Mouse (Mus musculus) heart, embryonic 13.5 days (tissue): ENCODE data around the gene Sp1. TPM values are rescaled to one million over a fixed set of nuclear protein-coding genes. Genes with fewer than 3 reads are reported as not detected.

Source experiments
- ATAC-seq: fragments of 200-750 bp; cut with Nextera tagmentation; 2 replicates; pipeline ENCODE4 v1.8.0; 2017; ENCODE audit warnings: moderate TSS enrichment; ENCODE audit not compliant: insufficient number of reproducible peaks, low FRiP score, low TSS enrichment; ENCODE audit errors: extremely low read depth
- H3K27ac ChIP-seq: fragments of 300-500 bp; sonication (generic); replicated peaks from 2 replicates; pipeline ENCODE4 v1.5.1; 2015; ENCODE audit warnings: moderate library complexity, mild to moderate bottlenecking, inconsistent platforms
- H3K27me3 ChIP-seq: fragments of 300-500 bp; sonication (generic); replicated peaks from 2 replicates; pipeline ENCODE4 v1.6.1; 2015; ENCODE audit warnings: mild to moderate bottlenecking, inconsistent platforms
- H3K36me3 ChIP-seq: fragments of 300-500 bp; sonication (generic); 2 replicates; pipeline ENCODE4 v1.6.1; 2015; ENCODE audit warnings: mild to moderate bottlenecking, inconsistent platforms
- H3K4me1 ChIP-seq: fragments of 300-500 bp; sonication (generic); 2 replicates; pipeline ENCODE4 v1.6.1; 2015; ENCODE audit warnings: inconsistent platforms
- H3K4me2 ChIP-seq: fragments of 300-500 bp; sonication (generic); 2 replicates; pipeline ENCODE4 v1.6.1; 2015; ENCODE audit warnings: inconsistent platforms, mild to moderate bottlenecking, moderate library complexity
- H3K4me3 ChIP-seq: fragments of 300-500 bp; sonication (generic); 2 replicates; pipeline ENCODE4 v1.5.1; 2015; ENCODE audit warnings: moderate library complexity, mild to moderate bottlenecking, inconsistent platforms
- H3K9ac ChIP-seq: fragments of 300-500 bp; sonication (generic); 2 replicates; pipeline ENCODE4 v1.6.1; 2015; ENCODE audit warnings: inconsistent platforms, mild to moderate bottlenecking, moderate library complexity
- H3K9me3 ChIP-seq: fragments of 300-500 bp; sonication (generic); 2 replicates; pipeline ENCODE4 v1.6.1; 2016; ENCODE audit warnings: inconsistent platforms
- WGBS: fragments of 180-500 bp; shearing (Covaris S2); methylation state at CpG from one replicate; pipeline ENCODE4 v1.1.7; 2015; ENCODE audit warnings: mixed read lengths; 5-methylcytosine and 5-hydroxymethylcytosine counted together
- polyA plus RNA-seq: library from polyadenylated mRNA; unstranded; fragments of >200 nt; fragmentation: Nextera tagmentation; extraction: Ambion mirVana; gene quantifications from 2 replicates; pipeline ENCODE4 v1.2.1, GENCODE M21; 2015

Sp1 gene
- polyA plus RNA-seq, 1 experiment from 2014 or later, result 4.3 TPM

DNA sequence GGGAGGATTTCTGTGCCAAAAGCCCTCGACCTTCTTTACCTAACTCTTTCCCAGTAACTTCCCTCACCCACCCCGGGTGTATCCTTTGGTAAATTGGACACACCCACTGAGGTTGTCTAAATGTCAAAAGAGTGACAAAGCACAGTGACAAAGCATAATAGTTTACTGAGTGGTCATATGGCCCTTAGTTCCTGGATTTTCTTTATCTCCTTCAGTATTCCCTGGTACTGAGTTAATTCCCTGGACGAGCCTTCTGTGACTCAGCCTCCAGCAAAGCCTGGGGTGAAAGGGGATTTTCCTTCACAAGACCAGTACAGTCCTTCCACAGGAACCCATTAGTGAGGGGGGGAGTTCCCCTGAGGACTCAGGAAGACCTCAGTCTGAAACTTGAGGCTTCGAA, 55.0 kb downstream of the Sp1 start:
- H3K9ac ChIP-seq, result peak overlapping the region; percentile 79
- peak overlapping the region; percentile 57 for H3K4me3 ChIP-seq
- peaks cover 26% of the 10 kb centered on the region for H3K4me1 ChIP-seq
- H3K27ac ChIP-seq, result peak overlapping the region; percentile 64
- no peak for ATAC-seq
- 43% methylated on average over 4 of the region's 4 CpGs for WGBS
- peak overlapping the region; percentile 68 for H3K4me2 ChIP-seq
- no peaks in the 10 kb centered on the region for H3K27me3 ChIP-seq
- H3K36me3 ChIP-seq, result peaks cover 24% of the 10 kb centered on the region
- no peaks in the 10 kb centered on the region for H3K9me3 ChIP-seq

DNA sequence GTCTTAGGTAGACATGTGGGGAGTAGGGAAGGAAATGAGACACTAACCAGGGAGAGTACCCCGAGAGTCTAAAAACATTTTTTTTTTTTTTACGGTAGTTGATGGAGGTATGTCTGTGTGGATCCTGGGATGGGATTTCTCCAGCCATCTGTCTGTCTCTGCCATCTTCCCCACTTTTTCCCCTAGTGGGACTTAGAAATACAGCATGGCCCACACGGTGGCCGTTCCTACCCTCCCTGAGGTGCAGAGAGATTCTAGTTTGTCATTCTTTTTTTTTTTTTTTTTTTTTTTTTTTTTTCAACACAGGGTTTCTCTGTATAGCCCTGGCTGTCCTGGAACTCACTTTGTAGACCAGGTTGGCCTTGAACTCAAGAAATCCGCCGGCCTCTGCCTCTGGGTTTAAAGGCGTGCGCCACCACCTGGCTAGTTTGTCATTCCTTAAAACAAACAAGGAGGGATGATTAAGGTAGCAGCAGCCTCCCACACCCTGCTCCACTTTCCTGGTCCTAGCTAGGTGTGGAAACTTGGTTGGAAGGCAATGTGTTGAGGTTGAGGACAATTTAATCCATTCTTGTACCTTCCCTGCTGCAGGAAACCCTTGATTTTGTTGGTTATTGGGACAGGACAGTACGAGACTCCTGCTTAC, 55.6 kb downstream of the Sp1 start:
- peak overlapping the region; percentile 64 for H3K27ac ChIP-seq
- whole genome bisulfite sequencing, result 75% methylated on average over 9 of the region's 9 CpGs
- no peaks in the 10 kb centered on the region for H3K9me3 ChIP-seq
- peaks cover 24% of the 10 kb centered on the region for H3K36me3 ChIP-seq
- H3K4me2 ChIP-seq, result peak overlapping the region; percentile 68
- no peak for ATAC-seq
- peak overlapping the region; percentile 57 for H3K4me3 ChIP-seq
- H3K9ac ChIP-seq, result peak overlapping the region; percentile 79
- H3K4me1 ChIP-seq, result peaks cover 26% of the 10 kb centered on the region
- no peaks in the 10 kb centered on the region for H3K27me3 ChIP-seq

DNA sequence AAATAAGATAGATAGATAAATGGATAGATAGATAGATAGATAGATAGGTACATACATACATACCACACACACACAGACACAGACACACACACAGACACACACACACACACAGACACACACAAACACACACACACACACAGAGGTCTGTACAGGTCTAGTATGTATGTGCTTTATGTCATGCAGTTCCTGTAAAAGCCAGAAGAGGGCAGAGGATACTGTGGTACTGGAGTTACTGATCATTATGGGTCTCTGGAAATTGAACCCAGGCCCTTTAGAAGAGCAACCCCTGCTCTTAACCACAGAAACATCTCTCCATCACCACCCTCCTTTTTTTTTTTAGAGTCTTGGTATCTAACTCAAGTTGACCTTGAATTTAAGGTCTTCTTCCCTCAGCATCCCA, 57.7 kb downstream of the Sp1 start:
- Histone ChIP-seq H3K27me3 (no peaks in the 10 kb centered on the region), H3K4me1 (peaks cover 22% of the 10 kb centered on the region), H3K4me3 (no peak overlapping the region), H3K9ac (no peak overlapping the region), H3K9me3 (no peaks in the 10 kb centered on the region), H3K4me2 (no peak overlapping the region), H3K36me3 (peaks cover 30% of the 10 kb centered on the region), H3K27ac (no peak overlapping the region)
- ATAC-seq, result no peak

GRCm38 (mm10) chr15:102468675-102469370, 62.9 kb downstream of the Sp1 start:
- no peak overlapping the region for H3K4me3 ChIP-seq
- 93% methylated on average over 9 of the region's 9 CpGs for WGBS
- peaks cover 19% of the 10 kb centered on the region for H3K4me1 ChIP-seq
- no peak overlapping the region for H3K9ac ChIP-seq
- ATAC-seq, result no peak
- no peak overlapping the region for H3K4me2 ChIP-seq
- H3K27me3 ChIP-seq, result no peaks in the 10 kb centered on the region
- peaks cover 22% of the 10 kb centered on the region for H3K36me3 ChIP-seq
- no peaks in the 10 kb centered on the region for H3K9me3 ChIP-seq
- no peak overlapping the region for H3K27ac ChIP-seq

GRCm38 (mm10) chr15:102470183-102470604, 64.3 kb downstream of the Sp1 start, which contains the start of gene Pcbp2:
Gene Pcbp2 (plus strand): TSS chr15:102470539.
- WGBS, result under 1% methylated on average over 36 of the region's 40 CpGs
- Histone ChIP-seq H3K36me3 (peaks cover 32% of the 10 kb centered on the region), H3K9me3 (no peaks in the 10 kb centered on the region), H3K4me3 (peak within 1 kb of the TSS; percentile 93), H3K4me1 (peaks cover 19% of the 10 kb centered on the region), H3K27me3 (no peaks in the 10 kb centered on the region), H3K9ac (peak within 1 kb of the TSS; percentile 98), H3K27ac (peak within 1 kb of the TSS; percentile 99), H3K4me2 (peak within 1 kb of the TSS; percentile 79)
- ATAC-seq, result peak; percentile 97

- peak; percentile 58 for ATAC-seq
- peak overlapping the region; percentile 99 for H3K27ac ChIP-seq
- peak overlapping the region; percentile 79 for H3K4me2 ChIP-seq
- H3K36me3 ChIP-seq, result peaks cover 38% of the 10 kb centered on the region
- no peaks in the 10 kb centered on the region for H3K9me3 ChIP-seq
- peak overlapping the region; percentile 93 for H3K4me3 ChIP-seq
- H3K27me3 ChIP-seq, result no peaks in the 10 kb centered on the region
- peaks cover 19% of the 10 kb centered on the region for H3K4me1 ChIP-seq
- WGBS, result under 1% methylated on average over 32 of the region's 67 CpGs
- peak overlapping the region; percentile 98 for H3K9ac ChIP-seq
These were observed 64.8 kb downstream of the Sp1 start for GRCm38 (mm10) chr15:102470605-102471294.

- Histone ChIP-seq H3K9me3 (no peaks in the 10 kb centered on the region), H3K4me2 (peak overlapping the region; percentile 79), H3K4me3 (peak overlapping the region; percentile 93), H3K27me3 (no peaks in the 10 kb centered on the region), H3K9ac (peak overlapping the region; percentile 98), H3K27ac (peak overlapping the region; percentile 99), H3K36me3 (peaks cover 43% of the 10 kb centered on the region), H3K4me1 (peaks cover 19% of the 10 kb centered on the region)
- WGBS, result 0% methylated on average over 10 of the region's 10 CpGs
- no peak for ATAC-seq
These were observed 65.3 kb downstream of the Sp1 start for GRCm38 (mm10) chr15:102471295-102471645.

DNA sequence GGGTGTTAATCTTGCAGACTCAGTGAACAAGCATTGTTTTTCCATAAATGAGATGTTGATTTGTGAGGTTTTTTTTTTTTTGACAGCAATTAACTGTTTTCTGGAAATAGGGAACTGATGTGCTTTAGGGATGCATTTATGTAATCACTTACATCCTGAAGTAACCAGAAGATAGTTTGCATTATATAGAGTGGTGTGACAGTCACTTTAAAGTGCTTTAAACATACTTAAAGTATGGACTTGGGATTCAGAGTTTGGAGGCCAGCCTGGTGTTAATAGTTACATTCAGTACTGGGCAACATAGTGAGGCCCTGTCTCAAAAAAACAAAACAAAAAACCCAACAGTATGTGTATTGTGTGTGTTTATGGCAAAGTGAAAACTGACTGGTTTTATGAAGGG, 65.8 kb downstream of the Sp1 start:
- Histone ChIP-seq H3K4me1 (peaks cover 19% of the 10 kb centered on the region), H3K4me2 (peak overlapping the region; percentile 79), H3K9ac (peak overlapping the region; percentile 98), H3K27ac (no peak overlapping the region), H3K9me3 (no peaks in the 10 kb centered on the region), H3K36me3 (peaks cover 47% of the 10 kb centered on the region), H3K27me3 (no peaks in the 10 kb centered on the region), H3K4me3 (peak overlapping the region; percentile 93)
- ATAC-seq, result no peak

DNA sequence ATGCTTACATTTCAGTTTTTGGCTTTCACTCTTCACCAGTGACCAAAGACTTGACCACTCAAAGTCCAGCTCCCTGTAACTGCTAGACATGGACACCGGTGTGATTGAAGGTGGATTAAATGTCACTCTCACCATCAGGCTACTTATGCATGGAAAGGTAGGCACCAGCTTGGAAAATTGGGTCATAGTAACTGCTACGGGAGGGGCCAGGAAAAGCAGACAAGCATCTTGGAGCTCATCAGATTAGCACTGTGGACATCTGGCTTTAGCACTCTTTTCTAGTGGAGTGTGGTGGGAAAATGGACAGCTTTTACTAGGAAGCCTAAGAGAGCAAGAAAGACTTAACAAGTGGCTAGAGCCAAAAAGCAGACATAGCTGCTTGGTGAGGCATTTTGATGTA, 67.3 kb downstream of the Sp1 start:
- Histone ChIP-seq H3K36me3 (peaks cover 61% of the 10 kb centered on the region), H3K27me3 (no peaks in the 10 kb centered on the region), H3K4me1 (peaks cover 19% of the 10 kb centered on the region), H3K4me3 (peak overlapping the region; percentile 93; the same call in 1 of the 2 replicates), H3K27ac (no peak overlapping the region), H3K9ac (no peak overlapping the region; the same call in none of the 2 replicates), H3K9me3 (no peaks in the 10 kb centered on the region), H3K4me2 (peak overlapping the region; percentile 79)
- no peak for ATAC-seq
- WGBS, result 62% methylated on average over 2 of the region's 2 CpGs

GRCm38 (mm10) chr15:102474520-102474919, 68.6 kb downstream of the Sp1 start:
- ATAC-seq, result no peak
- H3K36me3 ChIP-seq, result peaks cover 64% of the 10 kb centered on the region
- H3K4me2 ChIP-seq, result no peak overlapping the region
- H3K4me1 ChIP-seq, result peaks cover 19% of the 10 kb centered on the region
- no peaks in the 10 kb centered on the region for H3K9me3 ChIP-seq
- no peak overlapping the region for H3K27ac ChIP-seq
- WGBS, result 81% methylated on average over 2 of the region's 2 CpGs
- no peak overlapping the region for H3K4me3 ChIP-seq
- H3K9ac ChIP-seq, result no peak overlapping the region
- H3K27me3 ChIP-seq, result no peaks in the 10 kb centered on the region

GRCm38 (mm10) chr15:102483136-102483535, 77.2 kb downstream of the Sp1 start:
- H3K27me3 ChIP-seq, result no peaks in the 10 kb centered on the region
- no peak for ATAC-seq
- peak overlapping the region; percentile 32 for H3K4me2 ChIP-seq
- H3K9ac ChIP-seq, result no peak overlapping the region
- H3K9me3 ChIP-seq, result no peaks in the 10 kb centered on the region
- peaks cover 33% of the 10 kb centered on the region for H3K4me1 ChIP-seq
- H3K27ac ChIP-seq, result peak overlapping the region; percentile 65
- peaks cover 92% of the 10 kb centered on the region for H3K36me3 ChIP-seq
- H3K4me3 ChIP-seq, result no peak overlapping the region
- WGBS, result 44% methylated on average over 3 of the region's 3 CpGs
